Mouse (Mus musculus): ENCODE data around the gene 6030452D12Rik.

6030452D12Rik gene

DNA sequence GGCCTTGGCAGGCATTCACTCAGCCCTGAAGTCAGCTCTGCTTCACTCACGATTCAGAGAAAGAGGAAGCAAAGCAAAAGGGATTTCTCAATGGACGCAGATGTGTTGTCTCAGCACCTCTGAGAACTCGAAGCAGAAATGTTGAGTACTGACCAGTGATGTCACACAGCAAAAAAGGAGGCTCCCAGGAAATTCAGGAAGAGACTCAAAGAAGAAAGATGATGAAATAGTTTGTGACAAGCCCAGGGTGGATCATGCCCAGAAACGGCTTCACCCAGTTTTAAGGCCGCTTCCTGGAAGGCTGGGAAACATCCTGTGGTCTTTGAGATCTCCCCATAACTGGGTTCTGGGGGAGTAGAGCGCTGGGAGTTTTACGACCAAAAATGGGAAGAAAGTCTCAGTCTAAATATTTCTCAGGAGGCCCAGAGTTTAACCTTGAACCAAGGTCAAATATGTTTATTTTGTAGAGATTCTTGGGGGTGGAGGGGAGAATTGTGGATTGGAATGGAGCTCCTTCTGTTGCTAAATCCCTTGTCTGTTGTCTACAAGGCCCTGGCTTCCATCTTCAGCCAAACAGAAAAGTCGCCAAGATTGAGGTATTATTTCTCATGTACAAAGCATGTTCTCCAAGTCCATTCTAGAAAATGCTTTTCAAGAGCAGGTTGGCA lies at the start of gene 6030452D12Rik:
6030452D12Rik (plus strand) TSS at position 505 of the 668 bp plus-strand sequence.
- no peak for DNase-seq (ENCODE audit: low spot score)

DNA sequence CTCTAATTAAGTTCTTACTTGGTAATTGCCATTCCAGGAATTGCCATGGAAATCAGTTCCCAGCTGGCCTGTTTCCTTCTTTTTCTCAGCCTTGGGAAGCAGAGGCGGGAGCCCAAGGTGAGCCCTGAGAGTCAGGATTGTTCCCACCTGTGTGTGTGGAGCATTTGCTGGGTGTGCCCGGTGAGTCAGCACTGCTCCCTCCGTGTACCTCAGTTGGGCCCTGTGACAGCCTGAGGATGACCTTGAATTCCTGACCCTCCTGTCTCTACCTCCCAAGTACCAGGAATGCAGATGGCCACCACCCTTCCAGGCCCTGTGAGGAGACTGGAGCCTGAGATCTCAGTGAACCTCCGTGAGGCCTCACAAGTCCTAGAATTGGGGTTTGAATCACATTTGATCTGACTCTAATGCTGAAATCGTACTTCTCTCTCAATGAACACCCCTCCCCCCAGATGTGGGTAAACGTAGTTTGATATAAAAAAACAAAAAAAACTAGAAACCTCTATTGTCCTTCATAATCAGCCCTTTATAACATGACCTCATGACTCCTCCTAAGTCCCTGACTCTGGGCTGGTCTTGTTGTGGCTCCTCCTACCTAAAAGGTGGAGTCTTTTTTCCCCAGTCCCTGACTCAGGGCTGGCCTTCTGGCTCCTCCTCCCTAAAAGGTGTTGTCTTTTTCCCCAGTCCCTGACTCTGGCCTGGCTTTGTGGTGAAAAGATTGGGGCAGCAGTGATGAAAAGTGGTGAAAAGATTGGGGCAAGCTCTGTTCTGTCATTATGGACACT lies 48.8 kb upstream of the 6030452D12Rik start:
- no peak for DNase-seq (ENCODE audit: low spot score)

DNA sequence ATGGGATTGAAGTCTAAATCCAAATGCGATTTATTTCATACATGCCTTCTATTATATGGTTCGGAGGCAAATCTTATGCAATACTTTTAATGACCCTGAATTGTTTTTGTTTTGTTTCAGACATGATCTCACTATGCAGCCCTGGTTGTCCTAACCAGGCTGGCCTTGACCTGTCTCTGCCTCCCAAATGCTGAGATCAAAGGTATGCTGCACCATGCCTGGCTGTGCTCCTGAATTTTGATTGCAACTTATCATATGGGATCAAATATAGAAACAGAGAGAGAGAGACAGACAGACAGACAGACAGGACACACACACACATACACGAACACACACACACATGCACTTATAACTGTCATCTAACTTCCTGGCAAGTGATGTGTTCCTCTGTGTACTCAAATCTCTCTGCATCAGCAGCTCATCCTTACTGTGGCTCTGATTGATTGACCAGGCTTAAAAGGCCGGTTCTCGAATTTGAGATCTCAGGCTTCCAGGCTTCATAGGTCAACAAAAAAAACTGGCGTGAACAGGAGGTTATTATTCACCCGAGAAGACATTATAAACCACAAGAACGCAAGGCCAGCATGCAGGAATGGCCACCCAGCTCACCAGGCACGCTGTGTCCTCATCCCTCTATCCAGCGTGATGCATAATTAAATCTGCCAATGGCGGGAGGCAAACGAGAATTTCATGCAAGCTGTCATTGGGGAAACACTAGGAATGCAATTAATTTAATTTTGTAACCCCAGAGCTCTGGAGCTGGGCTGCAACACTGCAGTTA lies 47.4 kb upstream of the 6030452D12Rik start:
- DNase-seq (ENCODE audit: low spot score), result no peak

DNA sequence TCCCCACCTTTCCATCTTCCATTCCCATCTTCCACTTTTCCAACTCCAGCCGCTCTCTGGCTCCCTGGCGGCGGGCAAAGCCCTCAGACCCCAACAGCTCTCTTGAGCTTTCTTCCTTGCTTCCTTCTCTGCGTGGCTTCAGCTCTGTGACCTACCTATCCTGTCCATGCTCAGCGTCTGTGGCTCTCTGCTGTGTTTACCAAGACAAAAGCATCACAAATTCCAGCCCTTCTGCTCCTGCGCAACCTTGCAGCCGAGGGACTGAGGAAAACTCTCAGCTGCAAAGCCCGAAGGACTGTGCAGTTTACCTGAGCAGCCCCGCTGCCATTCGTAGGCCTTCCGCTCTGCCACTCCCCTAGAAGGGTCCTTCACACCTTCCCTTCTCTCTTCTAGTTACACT lies 46.3 kb upstream of the 6030452D12Rik start:
- no peak for DNase-seq (ENCODE audit: low spot score)

DNA sequence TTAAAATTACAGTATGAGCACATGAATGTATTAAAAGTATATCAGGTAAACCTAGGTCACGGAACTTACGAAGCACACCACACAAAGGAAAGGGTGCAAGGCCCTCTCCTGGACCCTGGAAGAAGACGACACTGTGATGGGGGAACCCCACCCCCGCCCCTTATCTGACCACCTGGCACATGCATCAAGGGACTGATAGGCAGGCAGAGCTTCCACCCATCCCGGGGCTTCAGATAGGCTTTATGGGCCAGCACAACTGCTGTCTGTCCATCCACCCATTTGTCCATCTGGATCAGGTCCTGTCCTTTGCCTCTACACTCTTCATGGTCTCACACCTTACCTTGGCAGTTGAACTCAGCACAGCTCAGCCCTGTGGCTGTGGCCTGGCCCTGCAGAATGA lies 38.2 kb upstream of the 6030452D12Rik start:
- DNase-seq (ENCODE audit: low spot score), result no peak

DNA sequence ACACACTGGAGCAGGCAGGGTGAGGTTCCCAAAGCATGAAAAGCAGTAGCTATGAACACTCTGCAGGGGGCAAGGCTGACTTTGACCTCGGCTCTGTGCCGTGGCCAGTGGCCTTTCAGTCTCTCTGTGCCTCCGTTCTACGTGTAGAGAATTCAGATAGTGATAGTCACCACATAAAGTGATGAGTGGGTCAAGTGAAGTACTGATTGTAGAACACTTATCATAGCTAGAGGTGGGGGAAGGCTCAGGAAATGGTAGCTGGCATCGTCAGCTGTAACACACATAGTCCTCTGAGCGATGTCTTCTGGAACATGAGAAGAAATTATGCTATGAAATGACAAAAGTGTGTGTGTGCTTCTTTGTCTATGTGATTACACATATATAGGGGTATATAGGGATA lies 36.5 kb upstream of the 6030452D12Rik start:
- DNase-seq (ENCODE audit: low spot score), result no peak

DNA sequence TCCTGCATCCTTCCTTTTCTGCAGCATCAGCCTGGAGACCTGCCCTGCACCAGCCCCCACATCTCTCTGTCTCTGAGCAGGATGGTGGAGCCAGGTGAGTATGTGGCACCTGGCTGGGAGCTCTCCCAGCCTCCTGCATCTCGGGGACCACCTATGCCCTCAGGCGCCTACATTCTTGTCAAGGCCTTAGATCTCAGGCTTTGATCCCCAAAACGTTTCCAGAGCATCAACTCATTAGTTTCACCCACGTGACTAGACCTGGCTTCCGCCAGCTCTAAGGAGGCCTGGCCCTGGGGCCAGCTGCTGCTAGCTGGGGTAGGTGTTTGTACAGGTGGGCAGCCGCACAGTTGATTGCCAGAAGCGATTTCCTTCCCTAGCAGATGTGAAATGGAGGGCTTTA lies 30.8 kb upstream of the 6030452D12Rik start:
- DNase-seq (ENCODE audit: low spot score), result no peak

DNA sequence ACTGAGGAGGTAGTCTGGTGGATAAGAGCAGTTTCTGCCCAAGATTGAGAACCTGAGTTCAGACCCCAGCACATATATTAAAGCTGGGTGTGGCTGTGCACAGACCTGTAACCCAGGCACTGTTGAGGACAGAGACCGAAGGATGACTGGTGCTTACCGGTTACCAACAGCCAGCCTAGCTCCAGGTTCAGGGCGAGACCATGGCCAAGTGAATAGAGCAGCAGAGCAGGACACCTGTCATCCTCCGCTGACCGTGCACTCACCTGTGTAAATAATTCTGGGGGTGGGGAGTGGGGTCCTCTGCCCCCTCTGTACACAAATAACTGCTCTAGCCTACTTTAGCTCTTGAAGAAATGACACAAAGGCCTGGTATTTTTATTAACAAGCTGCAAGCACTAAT lies 26.3 kb upstream of the 6030452D12Rik start:
- no peak for DNase-seq (ENCODE audit: low spot score)

DNA sequence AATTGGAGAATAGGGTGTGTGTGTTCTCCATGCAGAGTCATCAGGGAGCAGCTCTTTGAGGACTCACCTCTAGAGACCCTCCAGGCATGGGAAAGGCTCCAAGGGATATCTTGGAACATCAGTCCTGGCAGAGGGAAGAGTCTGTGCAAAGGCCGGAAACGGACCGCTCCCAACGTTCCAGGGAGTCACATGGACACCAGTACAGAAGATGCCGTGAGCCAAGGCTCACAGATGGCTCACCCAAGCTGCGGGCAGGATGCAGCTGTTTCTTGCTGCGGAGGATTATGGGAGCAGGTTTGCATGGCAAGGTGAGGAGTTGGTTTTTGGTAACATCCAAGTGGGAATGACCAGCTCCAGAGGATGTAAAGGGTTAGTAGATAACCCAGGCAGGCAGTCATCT lies 3.9 kb downstream of the 6030452D12Rik start:
- no peak for DNase-seq (ENCODE audit: low spot score)

DNA sequence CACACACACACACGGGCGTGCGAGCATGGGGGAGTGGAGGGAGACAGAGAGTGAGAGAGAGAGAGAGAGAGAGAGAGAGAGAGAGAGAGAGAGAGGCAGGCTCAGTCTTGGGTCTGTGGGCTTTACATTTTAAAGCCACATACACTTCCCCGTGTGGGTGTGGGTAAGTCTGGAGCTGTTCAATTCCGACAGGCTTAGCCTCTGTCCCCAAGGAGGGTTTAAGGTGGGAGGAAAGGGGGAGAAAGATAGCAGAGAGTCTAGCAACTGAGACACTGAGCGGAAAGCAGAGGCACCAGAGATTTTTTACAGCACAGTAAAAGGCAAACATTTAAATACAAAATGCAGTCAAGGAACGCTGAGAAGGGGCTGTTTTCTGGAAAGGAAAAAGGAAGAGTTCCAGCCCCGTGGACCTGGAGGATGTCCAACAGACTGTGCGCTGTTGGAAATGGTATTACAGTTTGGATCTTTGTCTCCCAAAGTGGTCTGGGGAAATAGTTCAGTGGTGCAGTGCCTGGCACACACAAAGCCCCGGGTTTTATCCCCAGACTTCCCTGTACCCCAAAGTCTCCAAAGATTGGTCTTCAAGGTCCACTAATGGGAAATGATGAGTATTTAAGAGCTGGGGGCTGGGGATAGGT lies 5.1 kb downstream of the 6030452D12Rik start:
- no peak for DNase-seq (ENCODE audit: low spot score)

DNA sequence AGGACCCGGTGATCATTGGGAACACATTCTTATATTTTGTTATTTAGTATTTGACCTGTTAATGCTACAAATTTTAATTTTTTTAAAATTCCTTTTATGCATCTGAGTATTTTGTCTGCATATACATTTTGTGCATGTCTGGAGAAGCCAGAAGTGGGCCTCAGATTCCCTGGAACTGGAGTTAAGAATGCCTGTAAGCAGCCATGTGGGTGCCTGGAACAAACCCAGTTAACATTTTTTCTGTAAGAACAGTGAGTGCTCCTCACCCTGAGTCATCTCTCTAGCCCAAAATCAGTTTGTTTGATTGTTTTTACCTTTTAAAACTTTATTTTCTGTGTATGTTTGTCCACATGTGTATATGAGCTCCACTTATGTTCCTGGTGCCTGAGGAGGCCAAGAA lies 5.8 kb downstream of the 6030452D12Rik start:
- DNase-seq (ENCODE audit: low spot score), result no peak

DNA sequence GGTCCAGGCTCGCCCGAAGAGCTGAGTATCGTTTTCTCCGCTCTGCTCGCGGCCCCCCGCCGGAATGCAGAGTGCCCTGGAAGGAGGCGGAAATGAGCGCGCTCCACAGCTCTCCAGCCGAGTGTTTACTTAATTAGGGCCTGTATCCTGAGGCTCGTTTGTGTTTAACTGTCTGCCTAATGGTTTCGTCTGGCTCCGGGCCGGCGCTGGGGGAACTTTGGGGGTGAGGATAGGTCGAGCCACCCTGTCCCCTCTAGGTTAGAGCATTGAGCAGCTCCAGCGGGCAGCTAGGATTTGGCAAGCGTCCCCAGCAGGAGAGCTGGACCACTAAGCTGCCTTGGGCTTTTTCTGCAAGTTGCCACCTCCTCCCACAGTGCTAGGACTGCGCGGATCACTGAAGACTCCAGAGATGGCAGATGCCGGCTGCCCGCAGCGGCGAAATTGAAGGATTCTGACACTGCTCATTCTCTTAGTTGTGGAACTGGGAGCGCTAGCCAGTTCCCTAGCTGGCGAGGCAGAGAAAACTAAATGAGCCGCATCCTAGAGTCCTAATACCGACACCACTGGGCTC lies 7.5 kb downstream of the 6030452D12Rik start:
- peak; percentile 73 for DNase-seq (ENCODE audit: low spot score)

DNA sequence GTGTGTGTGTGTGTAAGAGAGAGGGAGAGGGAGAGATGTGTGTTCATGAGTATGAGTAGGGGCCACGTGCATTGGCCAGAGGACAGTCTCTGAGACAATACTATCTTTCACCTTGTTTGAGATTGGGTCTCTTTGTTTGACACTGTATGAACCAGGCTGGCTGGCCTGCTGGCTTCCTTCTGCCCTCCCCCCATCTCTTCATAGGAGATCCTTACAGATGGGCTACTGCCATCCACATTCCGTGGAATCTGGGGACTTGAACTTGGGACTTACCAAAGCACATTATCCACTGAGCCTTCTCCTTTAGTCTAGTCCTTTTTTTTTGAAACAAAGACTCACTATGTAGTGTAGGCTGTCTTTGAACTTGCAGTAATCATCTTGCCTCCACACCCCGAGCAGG lies 8.1 kb downstream of the 6030452D12Rik start:
- DNase-seq (ENCODE audit: low spot score), result peak; percentile 20

DNA sequence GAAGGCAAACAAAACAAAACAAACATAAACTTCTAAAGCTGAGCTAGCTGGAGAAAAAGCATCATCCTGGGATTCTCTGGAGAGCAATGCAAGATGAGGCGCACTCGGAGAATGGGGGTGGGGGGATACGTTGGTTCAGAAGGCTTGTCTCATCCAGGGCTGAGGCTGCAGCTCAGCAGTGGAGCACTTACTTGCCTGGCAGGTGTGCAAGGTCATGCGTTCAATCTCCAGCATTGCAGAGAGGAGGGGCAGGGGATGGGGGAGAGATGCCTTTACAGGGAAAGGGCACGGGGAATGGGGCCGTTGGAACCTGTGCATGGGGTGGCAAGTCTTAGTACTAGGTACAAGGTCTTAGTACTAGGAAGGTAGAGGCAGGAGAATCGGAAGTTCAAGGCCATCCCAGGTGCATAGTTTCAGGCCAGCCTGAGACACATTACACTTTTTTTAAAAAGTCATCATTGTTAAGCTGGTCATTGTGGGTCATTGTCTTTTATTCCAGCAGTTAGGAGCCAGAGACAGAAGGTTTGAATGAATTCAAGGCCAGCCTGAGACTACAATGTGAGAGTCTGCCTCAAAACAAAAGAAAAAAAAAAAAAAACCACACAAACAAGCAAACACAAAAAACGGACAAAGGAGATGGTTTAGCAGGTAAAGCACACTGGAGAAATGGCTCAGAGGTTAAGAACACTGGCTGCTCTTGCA lies 8.9 kb downstream of the 6030452D12Rik start:
- no peak for DNase-seq (ENCODE audit: low spot score)

DNA sequence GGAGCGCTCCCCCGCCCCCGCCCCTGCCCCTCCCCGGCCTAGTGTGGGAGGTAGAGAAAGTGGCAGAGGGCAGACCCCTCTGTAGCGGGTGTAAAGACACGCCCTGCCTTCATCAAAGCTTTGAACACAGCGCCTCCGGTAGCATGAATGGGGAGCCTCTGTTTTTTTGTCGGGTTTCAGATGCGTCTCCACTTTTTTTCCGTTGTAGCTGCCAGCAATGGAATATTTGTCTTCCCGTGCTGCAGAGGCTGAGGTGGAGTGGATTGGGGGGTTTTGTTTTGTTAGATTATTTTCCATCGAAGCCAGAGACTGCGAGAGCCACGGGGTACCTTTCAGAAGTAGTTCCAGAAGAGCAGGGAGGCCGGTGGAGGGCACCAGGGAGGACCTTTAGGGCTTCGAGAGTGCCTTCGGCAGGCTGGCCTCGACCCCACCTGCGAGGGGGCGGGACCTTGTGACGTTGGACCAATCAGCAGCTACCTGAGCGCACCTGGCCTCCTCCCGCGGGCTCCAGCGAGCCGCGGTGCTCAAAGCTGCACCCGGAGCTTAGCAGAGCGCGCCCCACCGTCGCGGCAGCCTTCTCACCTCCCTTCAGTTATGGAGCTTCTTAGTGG lies 10.1 kb downstream of the 6030452D12Rik start, which contains the start of gene Cdh3:
Cdh3 (plus strand) TSS at position 527 of the 611 bp plus-strand sequence.
- peak; percentile 34 for DNase-seq (ENCODE audit: low spot score)

DNA sequence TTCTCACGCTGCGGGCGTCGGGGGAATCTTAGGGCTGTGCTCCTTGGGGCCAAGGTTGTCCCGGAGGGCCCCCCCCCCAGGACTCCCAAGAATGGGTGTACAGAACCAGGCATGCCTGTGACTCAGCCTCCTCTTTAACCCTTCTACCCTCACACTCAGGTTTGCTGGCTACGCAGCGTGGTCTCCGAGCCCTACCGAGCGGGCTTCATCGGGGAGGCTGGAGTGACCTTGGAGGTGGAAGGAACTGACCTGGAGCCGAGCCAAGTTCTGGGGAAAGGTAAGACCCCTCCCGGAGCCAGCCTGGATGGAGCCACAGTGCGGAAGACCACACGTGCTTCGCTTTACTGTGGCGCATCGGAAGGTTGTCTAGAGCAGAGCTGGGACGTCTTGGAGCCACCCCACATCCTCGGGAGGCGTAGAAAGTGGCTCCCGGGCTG lies 10.8 kb downstream of the 6030452D12Rik start:
- DNase-seq (ENCODE audit: low spot score), result peak; percentile 12

DNA sequence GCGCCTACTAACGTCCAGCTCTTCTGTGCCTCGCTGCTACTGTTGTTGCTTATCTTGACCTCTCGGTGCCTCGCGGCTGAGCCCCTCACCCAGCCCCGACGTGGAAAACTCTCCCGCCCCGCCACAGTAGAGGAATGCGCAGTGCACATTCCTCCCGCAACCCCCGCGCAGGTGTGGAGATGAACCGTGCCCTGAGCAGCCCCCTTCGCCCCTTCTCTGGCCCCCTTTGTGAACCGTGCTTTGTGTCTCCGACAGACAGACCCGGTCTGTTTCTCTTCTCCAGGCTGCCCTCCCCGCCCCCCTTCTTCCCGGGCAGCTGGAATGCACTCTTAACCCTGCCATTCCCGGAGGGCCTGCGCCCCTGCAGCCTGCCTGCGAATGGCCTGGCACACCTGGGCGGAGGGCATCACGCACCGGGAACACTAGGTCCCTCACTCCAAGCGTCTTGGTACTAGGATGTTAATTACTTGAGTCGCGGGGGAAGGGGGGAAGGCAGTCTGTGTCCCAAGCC lies 11.3 kb downstream of the 6030452D12Rik start:
- peak; percentile 53 for DNase-seq (ENCODE audit: low spot score)

DNA sequence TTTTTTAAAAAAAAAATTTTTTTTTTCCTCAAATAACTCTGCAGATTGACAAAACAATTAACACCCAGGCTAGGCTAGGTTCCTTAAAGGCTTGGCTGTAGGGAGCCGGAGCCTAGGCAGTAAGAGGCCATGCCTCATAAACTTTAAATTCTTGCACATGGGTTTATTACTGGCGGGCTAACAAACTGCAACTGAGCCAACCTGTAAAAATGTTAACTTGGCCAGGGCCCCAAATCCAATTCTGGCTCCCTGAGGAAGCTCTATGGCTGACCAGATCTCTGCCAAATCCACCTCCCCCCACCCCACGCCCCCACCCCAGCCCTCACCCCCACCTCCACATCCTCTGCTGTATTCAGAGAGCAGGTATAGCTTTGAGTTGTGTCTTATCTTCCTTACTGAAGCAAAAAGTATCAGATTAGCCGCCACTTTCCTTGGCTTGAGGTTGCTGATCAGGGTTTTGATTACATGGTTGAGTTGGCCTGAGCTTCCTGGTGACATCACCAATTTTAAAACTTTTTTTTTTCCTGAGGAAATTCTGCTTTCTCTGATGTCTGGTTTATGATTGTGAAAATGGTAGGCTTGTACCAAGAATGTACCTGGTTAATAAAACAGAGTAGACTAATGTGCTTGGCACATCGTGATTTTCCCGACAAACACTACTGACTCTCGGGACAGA lies 12.3 kb downstream of the 6030452D12Rik start:
- no peak for DNase-seq (ENCODE audit: low spot score)

DNA sequence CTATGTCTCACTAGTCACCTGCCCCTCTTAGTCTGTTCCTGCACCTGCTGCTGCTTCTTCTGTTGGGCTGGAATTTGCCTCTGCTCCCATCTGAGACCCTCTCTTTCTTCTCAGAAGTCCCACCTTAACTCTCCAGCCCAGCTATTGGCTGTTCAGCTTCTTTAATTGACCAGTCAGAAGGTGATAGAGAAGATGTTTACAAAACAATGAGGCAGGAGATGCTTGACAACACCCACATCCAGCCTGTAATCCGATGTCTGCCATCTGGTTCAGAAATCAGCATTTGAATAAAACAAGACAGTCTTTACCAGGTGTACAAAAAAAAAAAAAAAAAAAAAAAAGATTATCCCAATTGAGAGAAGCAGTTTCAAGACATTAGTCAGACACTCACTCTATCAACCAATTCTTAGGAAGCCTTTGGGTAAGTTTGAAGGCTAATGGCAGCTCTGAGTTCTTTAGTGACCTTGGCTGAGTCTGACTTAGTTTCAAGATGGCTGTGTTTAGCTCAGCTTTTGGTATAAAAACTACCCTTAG lies 15.7 kb downstream of the 6030452D12Rik start:
- no peak for DNase-seq (ENCODE audit: low spot score)

DNA sequence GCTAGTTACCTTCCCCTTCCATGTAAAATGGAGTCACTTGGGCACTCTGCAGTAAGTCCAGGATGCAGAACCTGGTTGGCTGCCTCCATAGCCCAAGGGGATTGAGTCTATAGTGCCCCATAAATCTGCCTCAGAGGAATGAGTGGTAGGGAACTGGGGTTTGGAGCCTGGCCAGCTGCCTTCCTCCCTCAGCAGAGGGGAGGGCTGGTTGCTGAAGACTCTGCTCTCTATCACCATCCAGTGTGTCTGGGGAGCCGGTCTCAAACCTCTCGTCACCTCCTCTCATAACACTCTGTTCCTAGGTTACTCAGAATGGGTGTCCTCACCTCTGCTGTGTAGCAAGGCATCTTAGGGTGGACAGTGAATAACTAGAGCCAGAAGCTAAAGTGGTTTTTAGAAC lies 16.3 kb downstream of the 6030452D12Rik start:
- DNase-seq (ENCODE audit: low spot score), result no peak
